Mouse (Mus musculus): Measurements from ENCODE around the gene Ern2. TPM values are rescaled to one million over a fixed set of nuclear protein-coding genes. Genes with fewer than 3 reads are reported as not detected.

Ern2 gene
- total and polyA plus RNA-seq, 3 experiments, result not detected

GRCm38 (mm10) chr7:122137071-122137470 lies 48.9 kb downstream of the Ern2 start:
- Histone ChIP-seq H3K9ac (ENCODE audit: control insufficient read depth, low read depth, low read length, poor library complexity, severe bottlenecking) (no peak overlapping the region), H3K27ac (ENCODE audit: control insufficient read depth, low read depth, low read length) (no peak overlapping the region)

GRCm38 (mm10) chr7:122135070-122135469 lies 50.9 kb downstream of the Ern2 start:
- Histone ChIP-seq H3K9ac (ENCODE audit: control insufficient read depth, low read depth, low read length, poor library complexity, severe bottlenecking) (no peak overlapping the region), H3K4me3 (ENCODE audit: control insufficient read depth in 1 of 2, insufficient read depth in 1 of 2, low read depth in 2 of 2, low read length in 2 of 2) (no peak overlapping the region), H3K79me2 (ENCODE audit: control insufficient read depth, insufficient read depth, low read length, poor library complexity) (peaks cover 19% of the 10 kb centered on the region), H3K27me3 (ENCODE audit: control insufficient read depth in 1 of 2, insufficient read depth in 2 of 2, low read length in 2 of 2) (no peaks in the 10 kb centered on the region), H3K9me3 (replicated peaks; ENCODE audit: insufficient read depth, low read length) (no peaks in the 10 kb centered on the region), H3K36me3 (ENCODE audit: control insufficient read depth in 1 of 2, insufficient read depth in 2 of 2, low read length in 2 of 2) (peaks cover 9 to 13% of the 10 kb centered on the region in 2 experiments), H3K4me1 (ENCODE audit: control insufficient read depth in 1 of 2, insufficient read depth in 2 of 2, low read length in 2 of 2) (peaks cover 2 to 4% of the 10 kb centered on the region in 2 experiments; a peak in 2 of 4 replicates), H3K27ac (ENCODE audit: control insufficient read depth, low read depth, low read length) (no peak overlapping the region)
- peak; percentile 71 for DNase-seq (ENCODE audit: low read depth, low spot score)
- TF ChIP-seq SIN3A (IDR thresholded peaks at IDR 0.05; ENCODE audit: low read length) (peak; percentile 31; the same call in 1 of the 2 replicates), MYC (IDR thresholded peaks at IDR 0.05; ENCODE audit: low read depth, low read length) (peak; percentile 75; the same call in 1 of the 2 replicates), CTCF (IDR thresholded peaks at IDR 0.05 in 2 of 3, conservative IDR thresholded peaks at IDR 0.05 in 1 of 3; ENCODE audit: control insufficient read depth in 1 of 3, insufficient read depth in 1 of 3, low read depth in 2 of 3, low read length in 3 of 3, poor library complexity in 1 of 3, severe bottlenecking in 1 of 3) (peak; percentile 55 to 74 (median 67)), POLR2A (IDR thresholded peaks at IDR 0.05; ENCODE audit: control insufficient read depth in 1 of 2, insufficient read depth in 1 of 2, low read depth in 1 of 2, low read length in 2 of 2, poor library complexity in 1 of 2) (no peak), HCFC1 (IDR thresholded peaks at IDR 0.05; ENCODE audit: low read depth, low read length) (0 out of 2 replicates have a peak, but pooled peaks have one; percentile 19), RAD21 (IDR thresholded peaks at IDR 0.05; ENCODE audit: low read depth, low read length) (peak; percentile 10), POLR2AphosphoS2 (IDR thresholded peaks at IDR 0.05; ENCODE audit: low read length) (no peak), KAT2A (conservative IDR thresholded peaks at IDR 0.05; ENCODE audit: low read depth, low read length) (no peak), NRF1 (IDR thresholded peaks at IDR 0.05; ENCODE audit: insufficient read depth, low read depth, low read length, poor library complexity, severe bottlenecking) (no peak), MAX (IDR thresholded peaks at IDR 0.05; ENCODE audit: low read length) (peak; percentile 57; the same call in 1 of the 2 replicates)

More at GRCm38 (mm10) chr7:122137071-122137470, 48.9 kb downstream of the Ern2 start:
- no peak for DNase-seq (ENCODE audit: low read depth, low spot score)
- Histone ChIP-seq H3K36me3 (ENCODE audit: control insufficient read depth in 1 of 2, insufficient read depth in 2 of 2, low read length in 2 of 2) (peaks cover 5 to 11% of the 10 kb centered on the region in 2 experiments), H3K79me2 (ENCODE audit: control insufficient read depth, insufficient read depth, low read length, poor library complexity) (peaks cover 11% of the 10 kb centered on the region), H3K9me3 (replicated peaks; ENCODE audit: insufficient read depth, low read length) (no peaks in the 10 kb centered on the region), H3K4me1 (ENCODE audit: control insufficient read depth in 1 of 2, insufficient read depth in 2 of 2, low read length in 2 of 2) (peaks cover 0 to 4% of the 10 kb centered on the region in 2 experiments; a peak in 1 of 4 replicates), H3K4me3 (ENCODE audit: control insufficient read depth in 1 of 2, insufficient read depth in 1 of 2, low read depth in 2 of 2, low read length in 2 of 2) (no peak overlapping the region), H3K27me3 (ENCODE audit: control insufficient read depth in 1 of 2, insufficient read depth in 2 of 2, low read length in 2 of 2) (no peaks in the 10 kb centered on the region)
- TF ChIP-seq EP300 (IDR thresholded peaks at IDR 0.05; ENCODE audit: low read depth in 1 of 2, low read length in 2 of 2) (no peak), NRF1 (IDR thresholded peaks at IDR 0.05; ENCODE audit: insufficient read depth, low read depth, low read length, poor library complexity, severe bottlenecking) (no peak), POLR2AphosphoS2 (IDR thresholded peaks at IDR 0.05; ENCODE audit: low read length) (no peak), BHLHE40 (IDR thresholded peaks at IDR 0.05; ENCODE audit: borderline replicate concordance, low read depth, low read length) (no peak), TBP (IDR thresholded peaks at IDR 0.05; ENCODE audit: low read depth, low read length) (no peak), HCFC1 (IDR thresholded peaks at IDR 0.05; ENCODE audit: low read depth, low read length) (no peak), JUND (IDR thresholded peaks at IDR 0.05; ENCODE audit: low read depth, low read length) (no peak)

GRCm38 (mm10) chr7:122133338-122133625 lies 52.7 kb downstream of the Ern2 start:
- peaks cover 19% of the 10 kb centered on the region for H3K79me2 ChIP-seq (ENCODE audit: control insufficient read depth, insufficient read depth, low read length, poor library complexity)
- no peaks in the 10 kb centered on the region for H3K27me3 ChIP-seq (ENCODE audit: control insufficient read depth in 1 of 2, insufficient read depth in 2 of 2, low read length in 2 of 2)
- peak overlapping the region; percentile 66 to 99 for H3K4me3 ChIP-seq (ENCODE audit: control insufficient read depth in 1 of 2, insufficient read depth in 1 of 2, low read depth in 2 of 2, low read length in 2 of 2)
- H3K9ac ChIP-seq (ENCODE audit: control insufficient read depth, low read depth, low read length, poor library complexity, severe bottlenecking), result peak overlapping the region; percentile 93
- no peaks in the 10 kb centered on the region for H3K9me3 ChIP-seq (replicated peaks; ENCODE audit: insufficient read depth, low read length)
- H3K27ac ChIP-seq (ENCODE audit: control insufficient read depth, low read depth, low read length), result peak overlapping the region; percentile 80
- no peak for DNase-seq (ENCODE audit: low read depth, low spot score)
- TF ChIP-seq MYC (IDR thresholded peaks at IDR 0.05; ENCODE audit: low read depth, low read length) (no peak), MXI1 (IDR thresholded peaks at IDR 0.05; ENCODE audit: low read depth, low read length) (no peak), NELFE (IDR thresholded peaks at IDR 0.05; ENCODE audit: low read depth, low read length) (no peak), E2F4 (IDR thresholded peaks at IDR 0.05; ENCODE audit: borderline replicate concordance, low read depth, low read length) (no peak), UBTF (IDR thresholded peaks at IDR 0.05; ENCODE audit: borderline replicate concordance, insufficient read depth, low read depth, low read length) (no peak), ZMIZ1 (IDR thresholded peaks at IDR 0.05; ENCODE audit: low read depth, low read length) (no peak), TAL1 (IDR thresholded peaks at IDR 0.05; ENCODE audit: low read length) (no peak)
- H3K4me1 ChIP-seq (ENCODE audit: control insufficient read depth in 1 of 2, insufficient read depth in 2 of 2, low read length in 2 of 2), result peaks cover 2 to 4% of the 10 kb centered on the region in 2 experiments; a peak in 2 of 4 replicates
- H3K36me3 ChIP-seq (ENCODE audit: control insufficient read depth in 1 of 2, insufficient read depth in 2 of 2, low read length in 2 of 2), result peaks cover 9 to 13% of the 10 kb centered on the region in 2 experiments
